Comparison of ENCODE assay signal across 27 mouse cellular contexts in genomic region chr10:93766221-93766620, GRCm38 (mm10).
"Had no signal": no experiment of that assay in that cellular context is flagged by ENCODE, and none has a peak within 500 bp of the region (broad histone marks: within the 10 kb centered on the region; RNA-seq: fewer than 3 reads in every experiment).

No protein-coding gene starts in this region.

- DNase-seq: cerebellum, adult 18-20 months; cerebellum, adult 2 months; cerebellum, adult 9-11 months; cerebellum, postnatal 10 days; cerebellum, postnatal 14 days; cerebellum, postnatal 36 days; embryo, embryonic 11 days; forebrain, postnatal 0 days; gastrocnemius, adult 2 months; gastrocnemius, postnatal 10 days; gastrocnemius, postnatal 14 days; gastrocnemius, postnatal 25 days; gastrocnemius, postnatal 36 days; heart, adult 18-20 months; heart, adult 2 months had no signal

- H3K9ac ChIP-seq: embryonic facial prominence, embryonic 12.5 days; embryonic facial prominence, embryonic 13.5 days; embryonic facial prominence, embryonic 15.5 days; forebrain, embryonic 12.5 days; forebrain, embryonic 13.5 days; forebrain, embryonic 15.5 days; forebrain, postnatal 0 days had no signal

- H3K4me3 ChIP-seq: embryonic facial prominence, embryonic 10.5 days; embryonic facial prominence, embryonic 12.5 days; embryonic facial prominence, embryonic 13.5 days; embryonic facial prominence, embryonic 15.5 days; erythroblast, embryonic 14.5 days; forebrain, embryonic 10.5 days; forebrain, embryonic 12.5 days; forebrain, embryonic 13.5 days; forebrain, embryonic 15.5 days; gastrocnemius, adult 2 months; heart, adult 2 months; heart, embryonic 10.5 days had no signal

- H3K27ac ChIP-seq: embryonic facial prominence, embryonic 10.5 days; embryonic facial prominence, embryonic 12.5 days; embryonic facial prominence, embryonic 13.5 days; embryonic facial prominence, embryonic 15.5 days; forebrain, embryonic 10.5 days; forebrain, embryonic 12.5 days; forebrain, embryonic 13.5 days; forebrain, embryonic 15.5 days; gastrocnemius, adult 2 months; heart, adult 2 months; heart, embryonic 10.5 days had no signal

- H3K9me3 ChIP-seq: embryonic facial prominence, embryonic 10.5 days; embryonic facial prominence, embryonic 12.5 days; embryonic facial prominence, embryonic 13.5 days; embryonic facial prominence, embryonic 15.5 days; forebrain, embryonic 10.5 days; forebrain, embryonic 12.5 days; forebrain, embryonic 13.5 days; forebrain, embryonic 15.5 days; heart, embryonic 10.5 days had no signal

- H3K36me3 ChIP-seq: embryonic facial prominence, embryonic 10.5 days; embryonic facial prominence, embryonic 12.5 days; embryonic facial prominence, embryonic 13.5 days; embryonic facial prominence, embryonic 15.5 days; forebrain, embryonic 10.5 days; forebrain, embryonic 12.5 days; forebrain, embryonic 15.5 days; heart, embryonic 10.5 days had no signal

- H3K27me3 ChIP-seq: embryonic facial prominence, embryonic 12.5 days; embryonic facial prominence, embryonic 13.5 days; embryonic facial prominence, embryonic 15.5 days; forebrain, embryonic 13.5 days; forebrain, embryonic 15.5 days had no signal

- H3K4me2 ChIP-seq: embryonic facial prominence, embryonic 12.5 days; embryonic facial prominence, embryonic 13.5 days; embryonic facial prominence, embryonic 15.5 days; forebrain, embryonic 12.5 days; forebrain, embryonic 13.5 days; forebrain, embryonic 15.5 days had no signal

- H3K4me1 ChIP-seq: embryonic facial prominence, embryonic 10.5 days; embryonic facial prominence, embryonic 12.5 days; embryonic facial prominence, embryonic 13.5 days; embryonic facial prominence, embryonic 15.5 days; heart, embryonic 10.5 days had no signal

- ATAC-seq: forebrain, embryonic 13.5 days; forebrain, embryonic 14.5 days; forebrain, embryonic 15.5 days; forebrain, embryonic 16.5 days; forebrain, postnatal 0 days had no signal
